Mouse (Mus musculus) embryonic facial prominence, embryonic 13.5 days (tissue): ENCODE data around the gene Cdkn2a. TPM values are rescaled to one million over a fixed set of nuclear protein-coding genes. Genes with fewer than 3 reads are reported as not detected.

ENCODE experiments used
- ATAC-seq: fragments of 200-750 bp; cut with Nextera tagmentation; 2 replicates; pipeline ENCODE4 v1.8.0; 2017; ENCODE audit warnings: low read depth; ENCODE audit not compliant: insufficient number of reproducible peaks, insufficient read depth, low FRiP score, low TSS enrichment
- H3K27ac ChIP-seq: fragments of 300-500 bp; sonication (generic); 2 replicates; pipeline ENCODE4 v1.5.1; 2015; ENCODE audit warnings: moderate library complexity, mild to moderate bottlenecking, inconsistent platforms
- H3K27me3 ChIP-seq: fragments of 300-500 bp; sonication (generic); 2 replicates; pipeline ENCODE4 v1.6.1; 2015; ENCODE audit warnings: mild to moderate bottlenecking, inconsistent platforms
- H3K36me3 ChIP-seq: fragments of 300-500 bp; sonication (generic); 2 replicates; pipeline ENCODE4 v1.6.1; 2015; ENCODE audit warnings: mild to moderate bottlenecking, inconsistent platforms
- H3K4me1 ChIP-seq: fragments of 300-500 bp; sonication (generic); 2 replicates; pipeline ENCODE4 v1.6.1; 2015; ENCODE audit warnings: inconsistent platforms
- H3K4me2 ChIP-seq: fragments of 300-500 bp; sonication (generic); 2 replicates; pipeline ENCODE4 v1.6.1; 2015; ENCODE audit warnings: moderate library complexity, mild to moderate bottlenecking, inconsistent platforms
- H3K4me3 ChIP-seq: fragments of 300-500 bp; sonication (generic); 2 replicates; pipeline ENCODE4 v1.5.1; 2015; ENCODE audit warnings: mild to moderate bottlenecking, inconsistent platforms
- H3K9ac ChIP-seq: fragments of 300-500 bp; sonication (generic); 2 replicates; pipeline ENCODE4 v1.6.1; 2015; ENCODE audit warnings: mild to moderate bottlenecking, inconsistent platforms
- H3K9me3 ChIP-seq: fragments of 300-500 bp; sonication (generic); 2 replicates; pipeline ENCODE4 v1.6.1; 2016; ENCODE audit warnings: inconsistent platforms
- WGBS: fragments of 180-500 bp; shearing (Covaris S2); methylation state at CpG from one replicate; pipeline ENCODE4 v1.1.7; 2015; ENCODE audit warnings: mixed read lengths; 5-methylcytosine and 5-hydroxymethylcytosine counted together
- polyA plus RNA-seq: library from polyadenylated mRNA; unstranded; fragments of >200 nt; fragmentation: Nextera tagmentation; extraction: Ambion mirVana; gene quantifications from 2 replicates; pipeline ENCODE4 v1.2.1, GENCODE M21; 2015

The Cdkn2a gene
- polyA plus RNA-seq, 1 experiment from 2014 or later, result not detected

DNA sequence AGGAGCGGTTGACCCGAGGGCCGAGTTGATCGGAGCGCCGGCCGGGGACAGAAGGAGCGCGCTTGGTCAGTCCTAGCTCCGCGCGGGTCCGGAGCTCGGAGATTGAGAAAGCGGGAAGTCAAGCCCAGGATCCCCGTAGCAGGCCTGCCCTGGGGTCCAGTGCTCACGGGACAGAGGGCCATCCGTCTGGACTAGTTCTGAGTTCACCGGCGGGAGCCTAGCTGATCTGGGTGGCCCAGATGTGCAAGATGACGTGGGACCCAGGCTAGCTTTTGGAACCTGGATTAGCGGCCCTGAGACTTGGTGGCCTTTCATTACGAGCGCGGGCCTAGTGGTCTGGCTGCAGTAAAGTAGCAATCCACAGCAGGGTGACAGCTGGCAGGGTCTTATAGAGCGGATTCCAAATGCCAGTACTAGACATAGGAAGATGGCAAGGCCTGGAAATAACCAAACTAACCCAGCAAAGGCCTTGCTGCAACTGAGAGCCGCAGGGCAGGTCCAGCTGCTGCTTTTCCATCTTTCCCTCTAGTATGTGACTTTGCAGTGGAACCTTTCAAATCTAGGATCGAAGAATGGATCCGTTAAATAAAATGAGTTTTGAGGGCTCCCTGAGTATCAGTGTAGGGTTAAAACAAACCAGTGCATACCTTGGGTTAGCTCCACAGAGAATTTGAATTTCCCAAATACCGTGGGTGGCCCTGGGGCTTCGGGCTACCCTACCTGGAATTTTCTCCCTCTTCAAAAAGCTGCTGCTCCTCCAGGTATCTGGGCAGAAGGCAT lies 1.2 kb upstream of the Cdkn2a start:
- Histone ChIP-seq H3K36me3 (no peaks in the 10 kb centered on the region), H3K27ac (no peak overlapping the region), H3K27me3 (peaks cover 90% of the 10 kb centered on the region), H3K9ac (peak overlapping the region; percentile 55; the same call in 1 of the 2 replicates), H3K4me1 (peaks cover 7% of the 10 kb centered on the region), H3K4me2 (peak overlapping the region; percentile 97), H3K4me3 (peak overlapping the region; percentile 59), H3K9me3 (no peaks in the 10 kb centered on the region)
- peak; percentile 44; the same call in 1 of the 2 replicates for ATAC-seq
- WGBS, result 2% methylated on average over 31 of the region's 31 CpGs

DNA sequence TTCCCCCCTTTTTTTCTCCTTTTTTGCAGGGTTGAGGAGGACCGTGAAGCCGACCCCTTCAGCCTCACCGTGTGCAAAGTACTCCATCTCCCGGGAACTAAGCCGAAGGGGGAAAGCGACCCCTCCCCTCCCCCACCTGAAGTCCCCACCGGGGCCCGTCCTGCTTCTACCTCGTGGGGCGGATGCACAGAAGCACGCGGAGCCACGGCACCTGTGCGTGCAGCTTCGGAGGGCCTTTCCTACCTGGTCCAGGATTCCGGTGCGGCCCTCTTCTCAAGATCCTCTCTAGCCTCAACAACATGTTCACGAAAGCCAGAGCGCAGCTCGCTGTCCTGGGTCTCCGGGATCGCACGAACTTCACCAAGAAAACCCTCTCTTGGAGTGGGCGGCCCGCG lies 365 bp downstream of the Cdkn2a start:
- Histone ChIP-seq H3K9ac (peak overlapping the region; percentile 55), H3K27ac (no peak overlapping the region), H3K4me3 (peak overlapping the region; percentile 59), H3K9me3 (no peaks in the 10 kb centered on the region), H3K4me2 (peak overlapping the region; percentile 97), H3K27me3 (peaks cover 90% of the 10 kb centered on the region), H3K4me1 (peaks cover 7% of the 10 kb centered on the region), H3K36me3 (no peaks in the 10 kb centered on the region)
- ATAC-seq, result 0 out of 2 replicates have a peak, but pooled peaks have one; percentile 29
- WGBS, result 1% methylated on average over 26 of the region's 26 CpGs

DNA sequence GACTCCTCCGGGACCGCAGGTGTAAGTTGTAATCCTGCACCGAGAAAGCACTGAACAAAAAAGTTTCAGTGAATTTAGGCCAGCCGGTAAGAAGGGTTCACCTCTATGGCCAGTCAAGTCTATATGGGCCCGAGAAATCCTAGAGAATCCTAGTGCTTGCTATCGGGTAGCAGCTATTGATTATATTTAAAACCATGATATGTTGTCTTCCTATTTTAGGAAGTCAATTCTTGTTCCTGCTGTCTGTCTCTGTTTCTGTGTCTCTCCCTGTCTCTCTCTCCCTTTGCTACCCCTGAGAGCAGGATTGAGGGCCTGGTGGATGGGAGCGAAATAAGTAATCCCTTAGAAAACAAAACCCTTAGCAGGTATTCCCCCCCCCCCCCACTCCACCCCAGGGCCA lies 937 bp downstream of the Cdkn2a start:
- whole genome bisulfite sequencing, result 5% methylated on average over 7 of the region's 7 CpGs

DNA sequence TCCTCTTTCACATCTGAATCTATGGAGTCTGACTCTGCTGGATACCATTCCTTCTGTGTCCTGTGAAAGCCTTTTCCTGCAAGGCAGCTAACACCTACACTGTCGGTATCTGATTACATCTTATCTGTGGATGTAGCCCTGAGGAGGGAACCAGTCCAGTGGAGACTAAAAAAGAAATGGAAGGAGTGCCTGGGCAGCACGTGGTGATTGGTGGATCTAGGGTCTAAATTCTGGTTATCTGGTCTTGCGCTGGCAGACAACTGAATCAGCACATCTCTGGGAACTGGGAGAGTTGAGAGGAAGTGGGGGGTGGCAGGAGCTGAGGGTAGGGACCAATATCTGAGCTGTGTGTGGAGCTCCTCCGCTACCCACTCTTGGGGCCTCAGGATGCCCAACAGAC lies 5.4 kb downstream of the Cdkn2a start:
- ATAC-seq, result no peak
- peaks cover 87% of the 10 kb centered on the region for H3K27me3 ChIP-seq
- no peaks in the 10 kb centered on the region for H3K36me3 ChIP-seq
- no peak overlapping the region for H3K27ac ChIP-seq
- H3K4me3 ChIP-seq, result no peak overlapping the region
- no peaks in the 10 kb centered on the region for H3K9me3 ChIP-seq
- under 1% methylated on average over 4 of the region's 4 CpGs for WGBS
- no peak overlapping the region for H3K4me2 ChIP-seq
- H3K9ac ChIP-seq, result no peak overlapping the region
- peaks cover under 1% of the 10 kb centered on the region for H3K4me1 ChIP-seq

More for the DNA sequence above, 937 bp downstream of the Cdkn2a start:
- ATAC-seq, result no peak
- no peak overlapping the region for H3K4me2 ChIP-seq
- H3K9ac ChIP-seq, result no peak overlapping the region
- no peak overlapping the region for H3K4me3 ChIP-seq
- H3K4me1 ChIP-seq, result peaks cover 7% of the 10 kb centered on the region
- H3K36me3 ChIP-seq, result no peaks in the 10 kb centered on the region
- no peak overlapping the region for H3K27ac ChIP-seq
- no peaks in the 10 kb centered on the region for H3K9me3 ChIP-seq
- peaks cover 94% of the 10 kb centered on the region for H3K27me3 ChIP-seq

DNA sequence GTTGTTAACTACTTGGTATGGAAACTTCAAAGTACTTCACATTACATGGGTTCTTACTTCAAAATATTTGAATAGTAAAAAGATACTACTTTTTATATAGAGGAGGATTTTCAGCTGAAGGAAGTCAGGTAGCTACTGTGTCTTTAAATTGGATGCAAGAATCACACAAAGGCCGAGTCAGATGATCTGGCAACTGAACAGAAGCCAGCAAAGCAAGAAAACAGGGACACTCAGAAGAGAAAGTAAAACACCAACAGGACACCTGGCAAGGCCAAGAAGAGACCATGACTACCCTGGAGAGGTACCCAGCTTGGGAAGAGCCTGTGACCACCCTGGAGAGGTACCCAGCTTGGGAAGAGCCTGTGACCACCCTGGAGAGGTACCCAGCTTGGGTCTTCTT lies 7.9 kb downstream of the Cdkn2a start:
- no peak overlapping the region for H3K9ac ChIP-seq
- H3K36me3 ChIP-seq, result no peaks in the 10 kb centered on the region
- H3K9me3 ChIP-seq, result no peaks in the 10 kb centered on the region
- ATAC-seq, result no peak
- peaks cover 88% of the 10 kb centered on the region for H3K27me3 ChIP-seq
- H3K27ac ChIP-seq, result no peak overlapping the region
- 0 out of 2 replicates have a peak, but pooled peaks cover 3% of the 10 kb centered on the region for H3K4me1 ChIP-seq
- 0% methylated on average over 1 of the region's 1 CpGs for WGBS
- H3K4me2 ChIP-seq, result no peak overlapping the region
- no peak overlapping the region for H3K4me3 ChIP-seq

GRCm38 (mm10) chr4:89285688-89286087 lies 8.8 kb downstream of the Cdkn2a start:
- ATAC-seq, result no peak
- Histone ChIP-seq H3K9me3 (no peaks in the 10 kb centered on the region), H3K9ac (no peak overlapping the region), H3K27ac (no peak overlapping the region), H3K4me3 (no peak overlapping the region), H3K36me3 (no peaks in the 10 kb centered on the region), H3K4me2 (no peak overlapping the region), H3K27me3 (peaks cover 88% of the 10 kb centered on the region), H3K4me1 (0 out of 2 replicates have a peak, but pooled peaks cover 3% of the 10 kb centered on the region)
- WGBS, result 31% methylated on average over 7 of the region's 7 CpGs

GRCm38 (mm10) chr4:89282661-89283060 lies 11.8 kb downstream of the Cdkn2a start:
- no peaks in the 10 kb centered on the region for H3K9me3 ChIP-seq
- no peak overlapping the region for H3K4me3 ChIP-seq
- no peak for ATAC-seq
- H3K9ac ChIP-seq, result no peak overlapping the region
- H3K4me2 ChIP-seq, result no peak overlapping the region
- no peak overlapping the region for H3K27ac ChIP-seq
- 0 out of 2 replicates have a peak, but pooled peaks cover 3% of the 10 kb centered on the region for H3K4me1 ChIP-seq
- H3K27me3 ChIP-seq, result peaks cover 86% of the 10 kb centered on the region
- 1% methylated on average over 12 of the region's 12 CpGs for WGBS
- H3K36me3 ChIP-seq, result no peaks in the 10 kb centered on the region

- no peaks in the 10 kb centered on the region for H3K9me3 ChIP-seq
- no peak for ATAC-seq
These were observed 12.4 kb downstream of the Cdkn2a start for GRCm38 (mm10) chr4:89282036-89282566.

GRCm38 (mm10) chr4:89281236-89281635 lies 13.2 kb downstream of the Cdkn2a start:
- WGBS, result 2% methylated on average over 7 of the region's 7 CpGs

More at GRCm38 (mm10) chr4:89282036-89282566, 12.4 kb downstream of the Cdkn2a start:
- Histone ChIP-seq H3K36me3 (no peaks in the 10 kb centered on the region), H3K27me3 (peaks cover 88% of the 10 kb centered on the region), H3K27ac (no peak overlapping the region), H3K9ac (no peak overlapping the region), H3K4me1 (0 out of 2 replicates have a peak, but pooled peaks cover 3% of the 10 kb centered on the region), H3K4me3 (no peak overlapping the region), H3K4me2 (peak overlapping the region; percentile 14; the same call in 1 of the 2 replicates)
- WGBS, result 0% methylated on average over 25 of the region's 25 CpGs

DNA sequence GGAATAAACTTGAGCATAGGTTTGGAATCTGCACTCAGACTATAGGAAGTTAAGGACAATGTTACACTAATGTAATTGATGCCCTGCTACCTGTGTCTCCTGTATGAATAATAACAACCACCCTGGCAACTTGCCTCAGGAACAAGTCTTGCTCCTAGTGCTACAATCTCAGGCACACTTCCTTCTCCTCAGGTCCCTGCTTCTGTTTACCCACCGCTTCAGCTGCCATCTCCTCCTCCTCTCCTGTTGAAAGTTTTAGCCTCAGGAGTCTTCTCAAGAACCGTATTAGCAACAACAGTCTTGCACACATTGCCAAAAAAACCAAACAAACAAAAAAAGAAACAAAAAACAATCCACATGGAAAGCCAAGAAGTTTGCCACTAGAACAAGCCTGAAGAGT lies 14.8 kb downstream of the Cdkn2a start:
- WGBS, result 1% methylated on average over 2 of the region's 2 CpGs
- no peak overlapping the region for H3K4me2 ChIP-seq
- H3K4me1 ChIP-seq, result 0 out of 2 replicates have a peak, but pooled peaks cover 3% of the 10 kb centered on the region
- H3K27ac ChIP-seq, result no peak overlapping the region
- H3K9ac ChIP-seq, result no peak overlapping the region
- no peaks in the 10 kb centered on the region for H3K9me3 ChIP-seq
- peaks cover 95% of the 10 kb centered on the region for H3K27me3 ChIP-seq
- ATAC-seq, result no peak
- H3K36me3 ChIP-seq, result no peaks in the 10 kb centered on the region
- no peak overlapping the region for H3K4me3 ChIP-seq

More at GRCm38 (mm10) chr4:89281236-89281635, 13.2 kb downstream of the Cdkn2a start:
- H3K9ac ChIP-seq, result no peak overlapping the region
- H3K27me3 ChIP-seq, result peaks cover 91% of the 10 kb centered on the region
- H3K4me3 ChIP-seq, result no peak overlapping the region
- no peaks in the 10 kb centered on the region for H3K9me3 ChIP-seq
- H3K4me2 ChIP-seq, result no peak overlapping the region
- no peak for ATAC-seq
- H3K4me1 ChIP-seq, result 0 out of 2 replicates have a peak, but pooled peaks cover 3% of the 10 kb centered on the region
- no peaks in the 10 kb centered on the region for H3K36me3 ChIP-seq
- no peak overlapping the region for H3K27ac ChIP-seq

GRCm38 (mm10) chr4:89277381-89277940 lies 17.0 kb downstream of the Cdkn2a start:
- no peaks in the 10 kb centered on the region for H3K36me3 ChIP-seq
- peaks cover 97% of the 10 kb centered on the region for H3K27me3 ChIP-seq
- no peaks in the 10 kb centered on the region for H3K9me3 ChIP-seq
- H3K9ac ChIP-seq, result no peak overlapping the region
- no peak overlapping the region for H3K27ac ChIP-seq
- no peak overlapping the region for H3K4me3 ChIP-seq
- no peak overlapping the region for H3K4me2 ChIP-seq
- WGBS, result 4% methylated on average over 5 of the region's 5 CpGs
- H3K4me1 ChIP-seq, result 0 out of 2 replicates have a peak, but pooled peaks cover 3% of the 10 kb centered on the region
- no peak for ATAC-seq
